Mouse (Mus musculus) heart, adult 2 months (tissue): ENCODE data around the gene Atxn2. TPM values are rescaled to one million over a fixed set of nuclear protein-coding genes. Genes with fewer than 3 reads are reported as not detected.

Experiments used
- DNase-seq, 2 experiments: peaks; one replicate each; pipeline ENCODE4 v3.0.0; 2021
- H3K27ac ChIP-seq: fragments of 200-600 bp; 2 replicates; pipeline ENCODE4 v1.8.1; 2022
- H3K27me3 ChIP-seq: fragments of 200-500 bp; 2 replicates; pipeline ENCODE4 v1.6.1; 2012; ENCODE audit warnings: mild to moderate bottlenecking, low read length, inconsistent platforms, mixed read lengths; ENCODE audit not compliant: control insufficient read depth, insufficient read depth
- H3K36me3 ChIP-seq: fragments of 200-500 bp; 2 replicates; pipeline ENCODE4 v1.6.1; 2012; ENCODE audit warnings: low read length, inconsistent platforms; ENCODE audit not compliant: control insufficient read depth, insufficient read depth
- H3K4me1 ChIP-seq: fragments of 200-500 bp; 2 replicates; pipeline ENCODE4 v1.6.1; 2011; ENCODE audit warnings: low read length; ENCODE audit not compliant: control insufficient read depth, insufficient read depth
- H3K4me3 ChIP-seq: fragments of 200-600 bp; 2 replicates; pipeline ENCODE4 v1.8.1; 2022
- H3K79me2 ChIP-seq: fragments of 200-500 bp; replicated peaks from 2 replicates; pipeline ENCODE4 v1.6.1; 2012; ENCODE audit warnings: mild to moderate bottlenecking, inconsistent platforms, low read length, moderate library complexity, mixed read lengths; ENCODE audit not compliant: control insufficient read depth, insufficient read depth
- H3K9ac ChIP-seq: fragments of 200-500 bp; 2 replicates; pipeline ENCODE4 v1.6.1; 2012; ENCODE audit warnings: low read depth, mild to moderate bottlenecking, control low read depth, inconsistent platforms, low read length, mixed read lengths
- CTCF ChIP-seq: fragments of 200-600 bp; IDR thresholded peaks from 2 replicates; pipeline ENCODE4 v1.8.1; 2022; ENCODE audit warnings: antibody characterized with exemption, mild to moderate bottlenecking, moderate library complexity
- EP300 ChIP-seq: fragments of 200-500 bp; IDR thresholded peaks from 2 replicates; pipeline ENCODE4 v1.6.1; 2011; ENCODE audit warnings: low read depth, low read length, control low read depth; ENCODE audit not compliant: insufficient read depth
- POLR2A ChIP-seq: fragments of 200-500 bp; IDR thresholded peaks from 2 replicates; pipeline ENCODE4 v1.6.1; 2011; ENCODE audit warnings: mild to moderate bottlenecking, low read depth, low read length, control low read depth; ENCODE audit not compliant: insufficient read depth
- WGBS: fragments of 180-500 bp; shearing (Covaris S2); methylation state at CpG from one replicate; pipeline ENCODE4 v1.1.7; 2018; 5-methylcytosine and 5-hydroxymethylcytosine counted together
- intact Hi-C: fragments of 180-260 bp; cut with DNase I; formaldehyde crosslinking; loops from one replicate; pipeline ENCODE4 v1.15.1; 2025
- polyA plus RNA-seq: library from polyadenylated mRNA; depleted of rRNA; stranded (reverse); fragments of >200 nt; gene quantifications from 2 replicates; pipeline ENCODE4 v1.2.3, GENCODE M21; 2012
- total RNA-seq, 2 experiments: library from RNA; stranded (reverse); gene quantifications; 2 replicates each; pipeline ENCODE4 v1.2.3; 2021

The Atxn2 gene
- total and polyA plus RNA-seq, 3 experiments: 133 to 161 (median 155) TPM

- peaks cover 22% of the 10 kb centered on the region for H3K36me3 ChIP-seq
- no peak for DNase-seq
- H3K27ac ChIP-seq: no peak overlapping the region; the same call in 1 of the 2 replicates
- no peak for TF ChIP-seq EP300
- no peak for TF ChIP-seq CTCF
- no peak for TF ChIP-seq POLR2A
- H3K9ac ChIP-seq: no peak overlapping the region
- H3K4me1 ChIP-seq: peaks cover 35% of the 10 kb centered on the region
- no peak overlapping the region for H3K4me3 ChIP-seq
- H3K79me2 ChIP-seq: no peaks in the 10 kb centered on the region
- H3K27me3 ChIP-seq: no peaks in the 10 kb centered on the region
- WGBS: 69% methylated on average over 5 of the region's 5 CpGs
- intact Hi-C loops: no loop called here
Measured at GRCm38 (mm10) chr5:121821116-121821515, 110.0 kb downstream of the Atxn2 start.

GRCm38 (mm10) chr5:121821552-121821951, 110.4 kb downstream of the Atxn2 start:
- peaks cover 24% of the 10 kb centered on the region for H3K36me3 ChIP-seq
- peaks cover under 1% of the 10 kb centered on the region; the same call in 1 of the 2 replicates for H3K79me2 ChIP-seq
- TF ChIP-seq EP300 (no peak), CTCF (no peak), POLR2A (no peak)
- H3K27me3 ChIP-seq: no peaks in the 10 kb centered on the region
- peaks cover 35% of the 10 kb centered on the region for H3K4me1 ChIP-seq
- intact Hi-C loops: no loop called here
- no peak overlapping the region for H3K4me3 ChIP-seq
- 44% methylated on average over 5 of the region's 5 CpGs for WGBS
- no peak for DNase-seq
- H3K27ac ChIP-seq: no peak overlapping the region
- no peak overlapping the region for H3K9ac ChIP-seq

- Histone ChIP-seq H3K27ac (peak overlapping the region; percentile 79), H3K9ac (no peak overlapping the region), H3K27me3 (no peaks in the 10 kb centered on the region), H3K79me2 (peaks cover 6% of the 10 kb centered on the region), H3K4me1 (peaks cover 44% of the 10 kb centered on the region), H3K4me3 (no peak overlapping the region), H3K36me3 (peaks cover 31% of the 10 kb centered on the region)
- 0 out of 2 replicates have a peak, but pooled peaks have one; percentile 8 for TF ChIP-seq EP300
- no peak for TF ChIP-seq CTCF
- WGBS: 48% methylated on average over 7 of the region's 7 CpGs
- intact Hi-C loops: no loop called here
- no peak for DNase-seq
Measured at GRCm38 (mm10) chr5:121822786-121823505, 111.8 kb downstream of the Atxn2 start.

GRCm38 (mm10) chr5:121823668-121824067, 112.5 kb downstream of the Atxn2 start:
- H3K36me3 ChIP-seq: peaks cover 35% of the 10 kb centered on the region
- TF ChIP-seq CTCF: no peak
- TF ChIP-seq POLR2A: no peak
- no peak for TF ChIP-seq EP300
- H3K27me3 ChIP-seq: no peaks in the 10 kb centered on the region
- intact Hi-C loops: no loop called here
- H3K27ac ChIP-seq: peak overlapping the region; percentile 79
- no peak overlapping the region for H3K9ac ChIP-seq
- 88% methylated on average over 1 of the region's 1 CpGs for WGBS
- peaks cover 44% of the 10 kb centered on the region for H3K4me1 ChIP-seq
- DNase-seq: peak in 1 of 2 experiments; percentile 29
- H3K4me3 ChIP-seq: no peak overlapping the region
- H3K79me2 ChIP-seq: peaks cover 12% of the 10 kb centered on the region

GRCm38 (mm10) chr5:121824121-121824520, 113.0 kb downstream of the Atxn2 start:
- H3K27me3 ChIP-seq: no peaks in the 10 kb centered on the region
- H3K27ac ChIP-seq: peak overlapping the region; percentile 79
- peak overlapping the region; percentile 3; the same call in 1 of the 2 replicates for H3K9ac ChIP-seq
- TF ChIP-seq POLR2A (no peak; the same call in 1 of the 2 replicates), EP300 (0 out of 2 replicates have a peak, but pooled peaks have one; percentile 34), CTCF (no peak)
- peak overlapping the region; percentile 12; the same call in 1 of the 2 replicates for H3K4me3 ChIP-seq
- H3K36me3 ChIP-seq: peaks cover 35% of the 10 kb centered on the region
- intact Hi-C loops: no loop called here
- peak; percentile 68 to 71 for DNase-seq
- H3K4me1 ChIP-seq: peaks cover 44% of the 10 kb centered on the region
- WGBS: 37% methylated on average over 4 of the region's 4 CpGs
- peaks cover 16% of the 10 kb centered on the region for H3K79me2 ChIP-seq

GRCm38 (mm10) chr5:121825606-121826005, 114.5 kb downstream of the Atxn2 start:
- H3K27ac ChIP-seq: peak overlapping the region; percentile 11; the same call in 1 of the 2 replicates
- intact Hi-C loops: no loop called here
- no peaks in the 10 kb centered on the region for H3K27me3 ChIP-seq
- 71% methylated on average over 3 of the region's 3 CpGs for WGBS
- DNase-seq: no peak
- H3K79me2 ChIP-seq: peaks cover 18% of the 10 kb centered on the region
- H3K4me3 ChIP-seq: no peak overlapping the region
- H3K9ac ChIP-seq: no peak overlapping the region
- H3K36me3 ChIP-seq: peaks cover 35% of the 10 kb centered on the region
- TF ChIP-seq POLR2A: no peak
- no peak for TF ChIP-seq EP300
- TF ChIP-seq CTCF: no peak
- H3K4me1 ChIP-seq: peaks cover 45% of the 10 kb centered on the region
